Mouse (Mus musculus): ENCODE results near the gene Rmi2. TPM values are rescaled to one million over a fixed set of nuclear protein-coding genes. Genes with fewer than 3 reads are reported as not detected.
"Not testable (repeated sequence)": the region's sequence is repeated elsewhere in the genome, so short reads cannot be mapped to it uniquely, and the experiment has no call there.

Rmi2 gene
- polyA plus RNA-seq, 1 experiment from 2014 or later, result 3.4 TPM

GRCm38 (mm10) chr16:10796034-10796433, 38.8 kb upstream of the Rmi2 start, which contains the start of gene Prm2:
Gene Prm2 (minus strand): TSS chr16:10796134.
- no peak within 1 kb of the TSS for H3K4me3 ChIP-seq (ENCODE audit: low read depth, low read length)
- H3K4me1 ChIP-seq (replicated peaks; ENCODE audit: control insufficient read depth, insufficient read depth, low read length), result no peaks in the 10 kb centered on the region
- H3K9me3 ChIP-seq (ENCODE audit: control insufficient read depth, low read length), result no peaks in the 10 kb centered on the region
- 66% methylated on average over 6 of the region's 6 CpGs for WGBS
- H3K27me3 ChIP-seq (replicated peaks; ENCODE audit: control insufficient read depth, insufficient read depth, low read length), result peaks cover 31% of the 10 kb centered on the region
- no peak within 1 kb of the TSS for H3K9ac ChIP-seq (ENCODE audit: low read depth, low read length)
- no peak for ATAC-seq (replicated peaks; ENCODE audit: low FRiP score)
- H3K27ac ChIP-seq (ENCODE audit: low read depth, low read length), result no peak within 1 kb of the TSS
- DNase-seq (ENCODE audit: low spot score), result no peak
- no peaks in the 10 kb centered on the region for H3K36me3 ChIP-seq (ENCODE audit: control insufficient read depth, insufficient read depth, low read length)
- no peak within 1 kb of the TSS for H3K4me2 ChIP-seq

GRCm38 (mm10) chr16:10802420-10802819, 32.4 kb upstream of the Rmi2 start:
- not testable (repeated sequence) for H3K27me3 ChIP-seq (replicated peaks; ENCODE audit: control insufficient read depth, insufficient read depth, low read length); H3K9me3 ChIP-seq (ENCODE audit: control insufficient read depth, low read length); H3K4me1 ChIP-seq (replicated peaks; ENCODE audit: control insufficient read depth, insufficient read depth, low read length); ATAC-seq (replicated peaks; ENCODE audit: low FRiP score); H3K36me3 ChIP-seq (ENCODE audit: control insufficient read depth, insufficient read depth, low read length); H3K4me3 ChIP-seq (ENCODE audit: low read depth, low read length); DNase-seq (ENCODE audit: low spot score); H3K9ac ChIP-seq (ENCODE audit: low read depth, low read length); H3K27ac ChIP-seq (ENCODE audit: low read depth, low read length); H3K4me2 ChIP-seq
- 74% methylated on average over 3 of the region's 3 CpGs for WGBS

- Histone ChIP-seq H3K4me1 (replicated peaks; ENCODE audit: control insufficient read depth, insufficient read depth, low read length) (no peaks in the 10 kb centered on the region), H3K9ac (ENCODE audit: low read depth, low read length) (no peak within 1 kb of the TSS), H3K36me3 (ENCODE audit: control insufficient read depth, insufficient read depth, low read length) (no peaks in the 10 kb centered on the region), H3K27ac (ENCODE audit: low read depth, low read length) (no peak within 1 kb of the TSS), H3K4me3 (ENCODE audit: low read depth, low read length) (no peak within 1 kb of the TSS), H3K27me3 (replicated peaks; ENCODE audit: control insufficient read depth, insufficient read depth, low read length) (peaks cover 10% of the 10 kb centered on the region; the same call in 1 of the 2 replicates), H3K4me2 (no peak within 1 kb of the TSS), H3K9me3 (ENCODE audit: control insufficient read depth, low read length) (no peaks in the 10 kb centered on the region)
- ATAC-seq (replicated peaks; ENCODE audit: low FRiP score) (no peak), DNase-seq (ENCODE audit: low spot score) (no peak)
- 71% methylated on average over 10 of the region's 10 CpGs for WGBS
Measured at GRCm38 (mm10) chr16:10805789-10806527, 28.9 kb upstream of the Rmi2 start, which contains the start of gene Prm1. Gene Prm1 (minus strand): TSS chr16:10805839.

- no peak for ATAC-seq (replicated peaks; ENCODE audit: low FRiP score)
- no peak overlapping the region for H3K9ac ChIP-seq (ENCODE audit: low read depth, low read length)
- no peak overlapping the region for H3K27ac ChIP-seq (ENCODE audit: low read depth, low read length)
- H3K4me1 ChIP-seq (replicated peaks; ENCODE audit: control insufficient read depth, insufficient read depth, low read length), result no peaks in the 10 kb centered on the region
- no peak overlapping the region for H3K4me3 ChIP-seq (ENCODE audit: low read depth, low read length)
- 71% methylated on average over 1 of the region's 1 CpGs for WGBS
- no peak overlapping the region for H3K4me2 ChIP-seq
- peaks cover 12% of the 10 kb centered on the region; the same call in 1 of the 2 replicates for H3K27me3 ChIP-seq (replicated peaks; ENCODE audit: control insufficient read depth, insufficient read depth, low read length)
- no peak for DNase-seq (ENCODE audit: low spot score)
- H3K9me3 ChIP-seq (ENCODE audit: control insufficient read depth, low read length), result no peaks in the 10 kb centered on the region
- H3K36me3 ChIP-seq (ENCODE audit: control insufficient read depth, insufficient read depth, low read length), result no peaks in the 10 kb centered on the region
Measured at GRCm38 (mm10) chr16:10810376-10810775, 24.5 kb upstream of the Rmi2 start.

GRCm38 (mm10) chr16:10812865-10813371, 21.9 kb upstream of the Rmi2 start, which contains the start of gene Gm11172:
Gene Gm11172 (plus strand): TSS chr16:10812915.
- WGBS, result 51% methylated on average over 2 of the region's 2 CpGs
- no peak within 1 kb of the TSS for H3K9ac ChIP-seq (ENCODE audit: low read depth, low read length)
- H3K27ac ChIP-seq (ENCODE audit: low read depth, low read length), result no peak within 1 kb of the TSS
- no peak within 1 kb of the TSS for H3K4me2 ChIP-seq
- no peaks in the 10 kb centered on the region for H3K9me3 ChIP-seq (ENCODE audit: control insufficient read depth, low read length)
- H3K4me3 ChIP-seq (ENCODE audit: low read depth, low read length), result no peak within 1 kb of the TSS
- ATAC-seq (replicated peaks; ENCODE audit: low FRiP score), result no peak
- H3K36me3 ChIP-seq (ENCODE audit: control insufficient read depth, insufficient read depth, low read length), result no peaks in the 10 kb centered on the region
- no peaks in the 10 kb centered on the region for H3K4me1 ChIP-seq (replicated peaks; ENCODE audit: control insufficient read depth, insufficient read depth, low read length)
- DNase-seq (ENCODE audit: low spot score), result no peak
- peaks cover 9% of the 10 kb centered on the region; the same call in 1 of the 2 replicates for H3K27me3 ChIP-seq (replicated peaks; ENCODE audit: control insufficient read depth, insufficient read depth, low read length)

GRCm38 (mm10) chr16:10813726-10814125, 21.1 kb upstream of the Rmi2 start:
- peaks cover 6% of the 10 kb centered on the region; the same call in 1 of the 2 replicates for H3K27me3 ChIP-seq (replicated peaks; ENCODE audit: control insufficient read depth, insufficient read depth, low read length)
- no peaks in the 10 kb centered on the region for H3K9me3 ChIP-seq (ENCODE audit: control insufficient read depth, low read length)
- H3K4me3 ChIP-seq (ENCODE audit: low read depth, low read length), result no peak overlapping the region
- 56% methylated on average over 4 of the region's 4 CpGs for WGBS
- DNase-seq (ENCODE audit: low spot score), result no peak
- H3K36me3 ChIP-seq (ENCODE audit: control insufficient read depth, insufficient read depth, low read length), result no peaks in the 10 kb centered on the region
- H3K4me1 ChIP-seq (replicated peaks; ENCODE audit: control insufficient read depth, insufficient read depth, low read length), result no peaks in the 10 kb centered on the region
- no peak for ATAC-seq (replicated peaks; ENCODE audit: low FRiP score)
- no peak overlapping the region for H3K9ac ChIP-seq (ENCODE audit: low read depth, low read length)
- H3K27ac ChIP-seq (ENCODE audit: low read depth, low read length), result no peak overlapping the region
- no peak overlapping the region for H3K4me2 ChIP-seq

- no peak overlapping the region for H3K27ac ChIP-seq (ENCODE audit: low read depth, low read length)
- H3K9me3 ChIP-seq (ENCODE audit: control insufficient read depth, low read length), result no peaks in the 10 kb centered on the region
- H3K9ac ChIP-seq (ENCODE audit: low read depth, low read length), result no peak overlapping the region
- H3K4me1 ChIP-seq (replicated peaks; ENCODE audit: control insufficient read depth, insufficient read depth, low read length), result no peaks in the 10 kb centered on the region
- no peaks in the 10 kb centered on the region for H3K36me3 ChIP-seq (ENCODE audit: control insufficient read depth, insufficient read depth, low read length)
- DNase-seq (ENCODE audit: low spot score) (no peak), ATAC-seq (replicated peaks; ENCODE audit: low FRiP score) (no peak)
- 0 out of 2 replicates have a peak, but pooled peaks cover 6% of the 10 kb centered on the region for H3K27me3 ChIP-seq (replicated peaks; ENCODE audit: control insufficient read depth, insufficient read depth, low read length)
- H3K4me2 ChIP-seq, result no peak overlapping the region
- no peak overlapping the region for H3K4me3 ChIP-seq (ENCODE audit: low read depth, low read length)
- 53% methylated on average over 4 of the region's 4 CpGs for WGBS
Measured at GRCm38 (mm10) chr16:10814864-10815263, 20.0 kb upstream of the Rmi2 start.

- WGBS, result 86% methylated on average over 4 of the region's 4 CpGs
- no peaks in the 10 kb centered on the region for H3K27me3 ChIP-seq (replicated peaks; ENCODE audit: control insufficient read depth, insufficient read depth, low read length)
- ATAC-seq (replicated peaks; ENCODE audit: low FRiP score), result no peak
Measured at GRCm38 (mm10) chr16:10818579-10819135, 16.2 kb upstream of the Rmi2 start.

More at GRCm38 (mm10) chr16:10818579-10819135, 16.2 kb upstream of the Rmi2 start:
- H3K4me2 ChIP-seq, result no peak overlapping the region
- no peak overlapping the region for H3K27ac ChIP-seq (ENCODE audit: low read depth, low read length)
- no peak overlapping the region for H3K4me3 ChIP-seq (ENCODE audit: low read depth, low read length)
- H3K9ac ChIP-seq (ENCODE audit: low read depth, low read length), result no peak overlapping the region
- no peak for DNase-seq (ENCODE audit: low spot score)
- H3K9me3 ChIP-seq (ENCODE audit: control insufficient read depth, low read length), result no peaks in the 10 kb centered on the region
- H3K4me1 ChIP-seq (replicated peaks; ENCODE audit: control insufficient read depth, insufficient read depth, low read length), result no peaks in the 10 kb centered on the region
- H3K36me3 ChIP-seq (ENCODE audit: control insufficient read depth, insufficient read depth, low read length), result no peaks in the 10 kb centered on the region
